Mouse (Mus musculus) urinary bladder, adult 18-20 months (tissue): ENCODE results near the gene Srebf2.
A peak's percentile ranks its signal among the peaks of the same experiment; 100 is the strongest.

ENCODE experiments used
- DNase-seq, 2 experiments: peaks; one replicate each; pipeline ENCODE4 v3.0.0; 2022; ENCODE audit warnings: low spot score in 2 of 2, mixed read lengths in 2 of 2

The Srebf2 gene

DNA sequence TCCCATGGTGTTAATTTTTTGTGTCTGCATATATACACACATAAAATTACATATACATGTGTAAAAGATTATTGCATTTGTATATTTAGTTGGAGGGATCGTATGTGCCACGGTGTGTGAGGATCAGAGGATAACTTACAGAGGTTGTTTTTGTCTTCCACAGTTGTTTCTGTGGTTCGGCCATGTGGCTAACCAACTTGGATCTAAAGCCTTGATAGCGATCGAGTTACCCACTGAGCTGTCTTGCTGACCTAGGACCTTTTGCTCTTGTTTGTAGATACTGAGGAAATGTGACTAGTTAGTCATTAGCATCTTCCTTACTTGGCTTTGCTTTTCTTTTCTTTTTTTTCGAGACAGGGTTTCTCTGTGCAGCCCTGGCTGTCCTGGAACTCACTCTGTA is 9.3 kb downstream of the Srebf2 start:
- DNase-seq = no peak

DNA sequence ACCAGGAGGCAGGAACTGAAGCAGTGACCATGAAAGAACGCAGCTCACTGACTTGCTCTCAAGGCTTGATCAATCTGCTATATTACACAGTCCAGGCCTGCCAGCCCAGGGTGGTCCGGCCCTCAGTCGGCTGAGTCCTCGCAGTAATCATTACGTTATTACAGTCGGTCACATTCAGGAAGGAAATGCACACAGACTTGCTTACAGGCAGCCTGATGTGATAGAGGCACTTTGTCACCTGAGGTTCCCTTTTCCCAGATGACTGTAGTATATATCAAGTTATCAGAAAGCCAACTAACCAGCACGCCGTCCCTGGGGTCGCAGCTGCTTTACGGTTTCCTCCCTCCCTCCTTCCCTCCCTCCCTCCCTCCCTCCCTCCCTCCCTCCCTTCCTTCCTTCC is 9.9 kb downstream of the Srebf2 start:
- DNase-seq = no peak

DNA sequence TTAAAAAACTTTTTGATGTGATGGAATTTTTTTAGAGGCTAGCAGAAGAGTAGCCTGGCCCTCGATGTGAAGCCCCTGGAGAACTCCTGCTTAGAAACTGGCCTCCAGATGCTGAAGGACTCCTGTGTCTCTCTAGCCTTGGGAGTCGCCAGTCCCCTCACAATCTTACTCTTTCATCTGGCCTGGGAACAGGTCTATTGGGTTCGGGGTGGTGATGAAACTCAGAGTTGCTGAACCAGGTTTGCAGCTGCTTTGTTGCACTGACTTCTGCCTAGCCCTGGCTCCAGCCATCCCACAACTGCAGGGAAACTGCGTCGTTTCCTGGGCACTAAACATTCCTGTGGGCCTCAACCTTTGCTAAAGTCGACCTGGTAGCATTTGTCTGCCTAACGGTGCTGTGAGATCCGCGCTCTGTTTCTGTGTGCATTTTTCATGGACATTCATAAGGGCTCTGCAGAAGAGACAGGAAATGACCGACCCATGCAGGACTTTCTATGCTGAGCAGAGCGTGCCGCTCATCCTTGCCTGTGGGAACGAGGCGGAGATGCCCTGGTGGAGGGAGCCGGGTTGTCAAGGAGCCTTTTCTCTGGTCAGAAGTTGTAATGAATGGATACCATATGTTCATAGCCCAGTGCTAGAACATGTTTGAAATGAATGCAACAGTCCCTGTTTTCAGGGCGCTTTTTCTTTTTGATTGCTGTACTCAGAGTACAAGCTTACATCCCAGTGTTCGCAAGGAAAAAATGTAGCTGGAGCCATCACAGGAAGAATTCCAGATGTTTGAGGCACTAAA is 11.5 kb downstream of the Srebf2 start:
- peak in 1 of 2 experiments; percentile 47 for DNase-seq

DNA sequence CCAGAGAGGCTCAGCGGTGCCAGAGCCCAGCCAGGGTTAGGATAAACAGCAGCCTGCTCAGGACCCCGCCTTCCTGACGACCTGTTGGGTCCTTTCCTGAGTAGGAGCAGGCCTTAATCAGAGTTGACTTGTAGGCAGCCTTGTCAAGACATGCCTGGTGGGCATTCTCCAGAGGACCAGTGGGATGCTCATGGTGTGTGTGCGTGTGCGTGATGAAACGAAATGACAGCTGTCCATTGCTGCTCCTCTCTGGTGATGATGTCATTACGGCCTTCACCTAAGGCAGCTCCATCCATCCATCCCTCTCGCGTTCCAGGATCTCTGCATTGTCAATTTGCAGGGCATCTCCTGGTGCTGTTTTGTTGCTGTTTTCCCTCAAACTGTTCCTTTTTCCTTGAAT is 12.5 kb downstream of the Srebf2 start:
- DNase-seq = no peak

GRCm38 (mm10) chr15:82160731-82161640 is 14.0 kb downstream of the Srebf2 start:
- DNase-seq = no peak

DNA sequence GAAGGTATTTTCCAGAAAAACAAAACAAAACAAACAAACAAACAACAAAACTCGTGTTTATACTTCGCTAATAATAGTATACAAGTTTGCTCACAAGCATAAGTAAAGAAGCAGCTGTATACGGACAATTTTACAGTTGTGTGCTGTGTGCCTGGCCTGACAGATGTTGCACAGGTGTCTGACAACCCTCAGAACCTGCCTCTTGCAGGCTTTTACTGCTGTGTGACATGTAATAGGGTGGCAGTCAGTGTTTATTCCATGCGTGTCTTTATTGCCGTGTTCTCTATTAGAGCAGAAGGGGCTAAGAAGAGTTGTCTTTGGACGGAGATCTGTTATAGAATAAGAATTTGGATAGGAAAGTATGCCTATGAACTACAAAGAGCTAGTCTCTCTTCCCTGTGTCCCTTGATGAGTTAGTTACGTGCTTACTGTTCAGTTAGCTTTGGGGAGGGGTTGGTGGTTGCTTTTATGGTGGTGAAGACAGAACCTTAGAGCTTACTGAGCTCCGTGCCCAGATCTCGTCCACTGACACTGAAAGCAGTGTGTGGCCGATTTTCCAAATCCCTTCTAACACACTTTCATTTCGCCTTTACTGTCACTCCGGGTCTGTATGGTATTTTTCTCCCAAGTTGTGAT is 15.1 kb downstream of the Srebf2 start:
- no peak for DNase-seq

GRCm38 (mm10) chr15:82163356-82164060 is 16.5 kb downstream of the Srebf2 start:
- DNase-seq = no peak

GRCm38 (mm10) chr15:82164061-82164399 is 17.0 kb downstream of the Srebf2 start:
- no peak for DNase-seq

GRCm38 (mm10) chr15:82164496-82164895 is 17.5 kb downstream of the Srebf2 start:
- no peak for DNase-seq

GRCm38 (mm10) chr15:82165332-82166239 is 18.6 kb downstream of the Srebf2 start:
- DNase-seq = peak; percentile 60 to 82

GRCm38 (mm10) chr15:82166240-82167100 is 19.5 kb downstream of the Srebf2 start:
- DNase-seq = no peak

DNA sequence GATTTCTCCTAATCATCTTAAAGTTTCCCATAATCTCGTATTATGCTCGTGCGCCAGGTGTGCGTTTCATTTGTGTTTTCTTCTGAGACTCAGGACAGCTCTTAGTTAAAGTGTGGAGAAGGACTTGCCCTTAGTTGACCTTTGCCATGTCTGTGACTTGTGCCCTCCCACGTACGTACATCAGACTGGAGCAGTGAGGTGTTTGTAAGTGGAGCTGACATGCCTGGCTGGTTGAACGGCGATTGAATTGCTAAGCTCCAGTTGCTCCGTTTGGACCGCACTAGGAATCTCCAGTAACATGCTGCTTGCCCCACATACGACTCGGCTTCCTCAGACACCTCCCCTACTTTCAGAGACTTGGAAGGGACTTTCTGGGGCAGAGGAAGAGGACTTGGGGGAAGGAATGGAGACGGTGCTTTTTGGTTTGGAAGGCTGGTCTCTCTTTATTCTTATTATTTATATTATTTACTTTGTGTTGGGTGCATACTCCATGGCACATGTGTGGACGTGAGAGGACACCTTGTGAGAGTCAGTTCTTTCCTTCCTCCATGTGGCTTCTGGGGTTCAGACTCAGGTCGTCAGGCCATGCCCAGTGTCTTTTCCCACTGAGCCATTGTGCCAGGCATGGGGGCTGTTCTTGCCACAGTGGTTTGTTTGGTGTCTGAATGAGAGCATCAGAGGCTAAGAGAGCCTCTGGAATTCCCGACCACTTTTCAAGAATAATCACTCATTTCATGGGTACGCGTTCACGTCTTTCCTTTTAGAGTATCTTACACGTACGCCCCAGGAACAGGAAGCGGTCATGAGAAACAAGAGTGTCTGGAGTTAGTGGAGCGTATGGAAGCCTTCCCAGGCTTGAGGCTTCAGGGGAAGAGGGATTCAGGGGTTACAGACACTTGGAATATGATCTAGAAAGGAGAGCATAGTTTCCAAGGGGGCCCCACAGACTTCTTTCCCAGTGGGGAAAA is 20.5 kb downstream of the Srebf2 start:
- DNase-seq = no peak

DNA sequence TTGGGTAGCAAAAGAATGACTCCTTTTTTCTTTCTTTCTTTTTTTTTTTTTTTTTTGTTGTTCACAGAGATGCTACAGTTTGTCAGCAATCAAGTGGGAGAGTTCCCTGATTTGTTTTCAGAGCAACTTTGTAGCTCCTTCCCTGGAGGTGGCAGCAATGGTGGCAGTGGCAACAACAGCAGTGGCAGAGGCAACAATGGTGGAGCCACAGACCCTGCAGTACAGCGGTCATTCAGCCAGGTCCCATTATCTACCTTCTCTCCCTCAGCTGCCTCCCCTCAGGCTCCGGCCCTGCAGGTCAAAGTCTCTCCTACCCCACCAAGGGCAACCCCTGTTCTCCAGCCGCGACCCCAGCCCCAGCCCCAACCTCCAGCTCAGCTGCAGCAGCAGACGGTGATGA is 22.7 kb downstream of the Srebf2 start:
- DNase-seq = no peak

GRCm38 (mm10) chr15:82170437-82171377 is 23.7 kb downstream of the Srebf2 start:
- no peak for DNase-seq

GRCm38 (mm10) chr15:82172648-82173047 is 25.7 kb downstream of the Srebf2 start:
- no peak for DNase-seq

DNA sequence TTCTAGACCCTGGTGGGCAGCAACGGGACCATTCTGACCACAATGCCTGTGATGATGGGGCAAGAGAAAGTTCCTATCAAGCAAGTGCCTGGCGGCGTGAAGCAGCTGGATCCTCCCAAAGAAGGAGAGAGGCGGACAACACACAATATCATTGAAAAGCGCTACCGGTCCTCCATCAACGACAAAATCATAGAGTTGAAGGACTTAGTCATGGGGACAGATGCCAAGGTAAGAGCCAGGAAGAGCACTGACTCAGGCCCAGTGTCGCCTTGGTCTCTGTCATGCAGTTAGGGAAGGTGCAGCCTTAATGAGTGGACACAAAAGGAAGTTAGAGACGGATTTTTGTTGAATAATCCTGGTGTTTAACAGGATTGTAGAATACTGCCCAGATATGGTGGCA is 28.1 kb downstream of the Srebf2 start:
- no peak for DNase-seq

DNA sequence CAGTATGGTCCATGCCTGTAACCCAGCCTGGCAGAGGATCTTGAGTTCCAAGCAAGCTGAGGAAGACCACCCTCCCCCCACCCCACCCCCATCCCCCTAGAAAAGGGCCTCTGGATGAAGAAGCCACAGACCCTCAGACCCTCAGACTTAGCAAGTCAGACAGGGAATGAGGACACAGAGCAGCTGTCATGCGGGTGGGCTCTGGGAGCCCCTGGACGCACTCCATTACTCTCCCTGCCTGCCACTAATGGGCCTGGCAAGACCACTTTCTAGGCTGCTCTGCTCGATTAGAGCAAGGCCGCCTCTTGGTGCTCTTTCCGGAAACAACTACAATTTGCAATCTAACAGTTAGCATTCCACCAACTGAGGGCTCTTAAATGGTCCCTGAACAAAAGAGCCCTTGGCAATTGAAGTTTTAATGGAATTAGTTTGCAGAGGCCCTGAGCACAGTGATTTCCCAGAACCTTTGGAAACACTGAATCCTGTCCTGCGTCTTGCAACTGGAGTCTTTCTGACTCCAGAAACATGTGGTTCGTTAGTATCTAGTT is 30.8 kb downstream of the Srebf2 start:
- DNase-seq = no peak
